Mouse (Mus musculus) ES-CJ7 (cell line): Measurements from ENCODE around the gene Cdh9.

Experiments used
- DNase-seq: peaks from one replicate; pipeline ENCODE4 v3.0.0; 2011; ENCODE audit warnings: low read depth, low spot score

Gene Cdh9

DNA sequence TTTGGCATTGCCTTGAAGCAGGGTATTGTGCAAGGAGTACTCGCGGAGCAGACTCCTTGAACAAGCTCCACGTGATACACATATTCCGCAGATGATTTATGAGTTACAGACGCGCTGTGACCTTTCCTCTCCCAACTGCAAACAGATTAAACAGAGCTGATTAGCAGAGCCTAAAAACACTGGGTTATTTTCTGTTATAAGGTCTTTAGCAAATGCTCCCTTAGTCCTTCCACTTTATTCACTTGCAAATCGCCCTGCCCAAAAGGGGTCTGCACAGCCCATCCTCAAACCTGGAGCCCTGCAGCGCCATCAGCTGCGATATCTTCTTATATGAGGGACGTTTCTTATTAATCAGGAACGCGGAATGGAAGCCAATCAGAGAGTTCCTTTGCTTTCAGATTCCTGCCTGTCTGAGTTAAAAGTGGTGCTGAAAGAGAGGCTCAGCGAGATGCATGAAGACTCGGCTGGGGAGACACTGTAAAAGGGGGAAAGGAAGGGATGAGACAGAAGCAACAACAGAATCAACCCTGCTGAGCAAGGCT, at the start of gene Cdh9:
TSS of gene Cdh9 (plus strand) at position 287 of the 542 bp plus-strand sequence.
- peak; percentile 33 for DNase-seq

- no peak for DNase-seq
Measured at GRCm38 (mm10) chr15:16679096-16679495, 49.5 kb upstream of the Cdh9 start.

DNA sequence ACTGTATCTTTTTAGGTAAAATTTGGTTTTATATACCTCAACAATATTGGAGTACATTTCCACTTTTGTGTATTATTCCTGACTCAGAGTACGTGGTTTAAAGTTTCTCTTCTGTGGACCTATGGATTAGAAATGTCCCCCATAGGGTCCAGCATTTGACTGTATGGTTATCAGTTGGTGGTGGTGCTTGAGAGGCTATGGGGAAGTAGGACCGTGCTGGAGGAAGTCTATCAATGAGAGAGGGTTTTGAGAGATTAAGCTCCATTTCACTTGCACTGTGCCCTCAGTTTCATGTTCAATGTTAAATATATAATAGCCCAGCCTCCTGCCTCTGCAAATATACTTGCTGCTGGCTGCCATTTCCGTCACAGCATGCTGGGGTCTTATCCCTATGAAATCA, 28.7 kb upstream of the Cdh9 start:
- no peak for DNase-seq

- DNase-seq: no peak
Measured at GRCm38 (mm10) chr15:16702340-16702739, 26.2 kb upstream of the Cdh9 start.

GRCm38 (mm10) chr15:16739088-16739487, 10.5 kb downstream of the Cdh9 start:
- DNase-seq: peak; percentile 84

DNA sequence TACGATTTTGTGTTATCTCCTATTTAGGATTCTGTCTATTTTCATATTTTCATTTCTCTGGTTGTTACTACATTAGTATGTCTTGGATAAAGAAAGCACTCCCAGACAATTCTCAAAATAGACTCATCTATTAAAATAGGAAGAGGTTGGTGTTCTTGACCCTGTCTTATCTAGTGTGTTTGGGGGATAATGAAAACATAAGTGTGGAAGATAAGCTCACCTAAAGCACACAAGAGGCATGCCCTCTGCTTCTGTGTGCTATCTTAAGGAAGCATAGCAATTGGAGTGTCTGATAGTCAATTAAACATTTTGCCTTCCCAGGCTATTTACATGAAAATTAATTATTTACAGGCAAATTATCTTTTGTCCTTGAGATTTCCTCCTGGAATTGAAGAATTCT, 18.1 kb downstream of the Cdh9 start:
- DNase-seq: no peak

DNA sequence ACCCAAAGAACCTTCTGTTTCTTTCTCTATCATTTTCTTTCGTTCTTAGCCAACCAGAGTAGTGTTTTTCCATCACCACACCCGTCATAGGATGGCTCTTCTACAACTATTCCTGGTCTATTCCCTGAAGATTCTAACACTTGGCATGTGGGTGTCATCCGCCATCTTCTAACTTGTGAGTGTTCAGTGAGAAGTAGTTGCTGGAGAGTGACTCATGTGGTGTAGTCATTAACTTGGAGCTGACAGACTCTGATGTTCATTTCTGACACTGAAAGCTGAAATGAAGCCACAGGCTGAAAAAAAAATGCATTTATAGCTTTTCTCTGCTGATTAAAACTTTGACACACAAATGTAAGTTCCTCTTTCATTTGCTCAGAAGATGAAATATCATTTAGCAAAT, 34.7 kb downstream of the Cdh9 start:
- no peak for DNase-seq

GRCm38 (mm10) chr15:16784575-16784974, 56.0 kb downstream of the Cdh9 start:
- no peak for DNase-seq

GRCm38 (mm10) chr15:16792857-16793256, 64.3 kb downstream of the Cdh9 start:
- no peak for DNase-seq

- DNase-seq: no peak
Measured at GRCm38 (mm10) chr15:16801302-16801701, 72.7 kb downstream of the Cdh9 start.

DNA sequence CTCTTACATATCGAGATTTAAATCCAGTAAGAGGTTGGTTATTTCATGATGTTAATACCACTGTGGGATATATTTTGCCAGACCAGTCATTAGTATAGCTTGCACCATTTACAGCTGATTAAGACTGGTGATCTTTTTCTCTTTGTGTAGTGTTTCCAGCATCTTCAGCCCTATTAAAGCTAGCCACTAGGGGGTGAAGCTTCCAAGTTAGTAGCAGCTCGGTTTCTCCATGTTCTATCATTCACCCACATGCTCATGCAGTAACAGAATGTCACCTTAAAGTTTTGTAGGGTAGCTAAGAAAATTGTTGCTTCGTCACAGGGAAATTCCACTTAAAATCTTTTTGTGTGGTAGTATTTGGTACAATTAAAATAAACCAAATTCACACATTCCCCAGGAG, 82.2 kb downstream of the Cdh9 start:
- DNase-seq: peak; percentile 11

- DNase-seq: no peak
Measured at GRCm38 (mm10) chr15:16814035-16814434, 85.5 kb downstream of the Cdh9 start.

DNA sequence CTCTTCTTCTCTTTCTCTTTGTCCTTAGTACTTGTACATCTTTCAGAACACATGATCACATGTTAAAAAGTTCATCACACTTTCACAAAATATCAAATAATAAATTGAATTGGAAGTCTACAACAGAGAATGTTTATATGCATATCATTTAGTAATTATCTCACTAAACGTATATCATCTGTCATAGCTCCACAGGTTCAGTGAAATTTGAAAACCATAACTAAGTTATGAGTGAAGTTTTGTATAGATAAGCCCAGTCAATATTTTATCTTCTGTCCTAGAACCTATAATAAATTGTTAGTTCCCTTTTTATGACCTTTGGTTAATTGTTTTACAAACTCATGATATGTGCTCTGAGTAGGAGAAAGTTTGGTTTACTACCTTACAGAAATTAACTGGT, 106.2 kb downstream of the Cdh9 start:
- no peak for DNase-seq

DNA sequence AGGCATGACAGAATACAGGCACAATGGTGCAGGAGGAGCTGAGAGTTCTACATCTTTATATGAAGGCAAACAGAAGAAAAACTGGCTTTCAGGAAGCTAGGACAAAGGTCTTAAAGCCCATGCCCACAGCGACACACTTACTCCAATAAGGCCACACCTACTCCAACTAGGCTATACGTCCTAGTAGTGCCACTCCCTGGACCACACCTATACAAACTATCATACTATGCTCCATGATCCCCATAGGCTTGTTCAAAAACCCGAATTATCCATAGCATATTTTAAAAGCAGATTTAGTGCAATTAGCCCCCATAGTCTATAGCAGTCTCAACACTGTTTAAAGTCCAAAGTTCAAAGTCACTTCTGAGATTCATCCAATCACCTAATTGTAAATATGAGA, 154.0 kb downstream of the Cdh9 start:
- no peak for DNase-seq

GRCm38 (mm10) chr15:16896674-16897073, 168.1 kb downstream of the Cdh9 start:
- no peak for DNase-seq
